Mouse (Mus musculus): Measurements from ENCODE around the gene Nt5e. TPM values are rescaled to one million over a fixed set of nuclear protein-coding genes. Genes with fewer than 3 reads are reported as not detected.

The Nt5e gene
- polyA plus RNA-seq (2014; fragmentation: Illumina TruSeq; extraction: RNeasy Lipid Tissue Mini Kit (QIAGEN cat#74804); ENCODE audit: low read depth, low replicate concordance), result 17.3 TPM

GRCm38 (mm10) chr9:88326930-88327901 is at the start of gene Nt5e:
Nt5e (plus strand) TSS chr9:88327197.

Other genes with a start within 250 kb of the Nt5e start
- gene Snx14, start 111.8 kb downstream of the Nt5e start, polyA plus RNA-seq (2014; fragmentation: Illumina TruSeq; extraction: RNeasy Lipid Tissue Mini Kit (QIAGEN cat#74804); ENCODE audit: low read depth, low replicate concordance), result 25.2 TPM
- not detected for gene Gm20537, start 129.4 kb downstream of the Nt5e start, polyA plus RNA-seq (2014; fragmentation: Illumina TruSeq; extraction: RNeasy Lipid Tissue Mini Kit (QIAGEN cat#74804); ENCODE audit: low read depth, low replicate concordance)
- gene Syncrip, start 155.4 kb downstream of the Nt5e start, polyA plus RNA-seq (2014; fragmentation: Illumina TruSeq; extraction: RNeasy Lipid Tissue Mini Kit (QIAGEN cat#74804); ENCODE audit: low read depth, low replicate concordance), result 64.8 TPM
- gene Zfp949, start 220.8 kb downstream of the Nt5e start, polyA plus RNA-seq (2014; fragmentation: Illumina TruSeq; extraction: RNeasy Lipid Tissue Mini Kit (QIAGEN cat#74804); ENCODE audit: low read depth, low replicate concordance), result 6.5 TPM

Data from heart, adult 10 weeks (tissue).